Mouse (Mus musculus) spleen, embryonic (tissue): ENCODE measurements at regions not wholly inside any gene's neighbourhood (a gene's known extent, or its start where the extent isn't known, plus 50 kb on each side); places are given as distances from the start of the nearest gene placed in this dataset.

Experiments
- CTCF ChIA-PET: fragments of 350-600 bp; sonication (Branson Sonifier 250); formaldehyde crosslinking; loops from one replicate; lab custom pipeline; 2022; lab: Charles Lee

GRCm38 (mm10) chr6:35458250-35458649, 81.4 kb downstream of the Mtpn start:
- CTCF ChIA-PET = no interaction called here

- CTCF ChIA-PET = interaction anchor here (0.6 kb wide), 1 partner anchor 43 kb away, joined by 3 read pairs; no protein-coding TSS in a partner anchor
Observed at GRCm38 (mm10) chr6:35445007-35445406, 94.7 kb downstream of the Mtpn start.

DNA sequence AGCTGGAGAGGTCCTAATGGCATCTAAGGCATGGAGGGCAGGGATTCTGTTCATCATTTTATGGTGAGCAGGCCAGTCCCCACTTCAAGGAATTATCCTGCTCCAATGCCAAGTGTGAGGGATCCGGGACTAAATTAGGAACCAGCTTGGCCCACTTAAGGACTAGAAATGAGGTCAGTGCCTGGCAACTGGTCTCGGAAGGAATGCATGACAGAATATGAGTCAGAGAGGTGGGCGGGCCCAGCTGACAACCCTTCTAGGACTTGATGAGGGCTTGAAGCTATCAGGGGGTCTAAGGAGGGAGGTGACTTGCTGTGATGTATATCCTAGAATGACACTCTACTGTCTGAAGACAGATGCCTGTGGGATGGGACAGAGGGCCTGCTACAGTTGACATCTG, 100.4 kb upstream of the Fam180a start:
- CTCF ChIA-PET = no interaction called here

- CTCF ChIA-PET = no interaction called here
Observed at GRCm38 (mm10) chr6:35424521-35424920, 98.6 kb upstream of the Fam180a start.

DNA sequence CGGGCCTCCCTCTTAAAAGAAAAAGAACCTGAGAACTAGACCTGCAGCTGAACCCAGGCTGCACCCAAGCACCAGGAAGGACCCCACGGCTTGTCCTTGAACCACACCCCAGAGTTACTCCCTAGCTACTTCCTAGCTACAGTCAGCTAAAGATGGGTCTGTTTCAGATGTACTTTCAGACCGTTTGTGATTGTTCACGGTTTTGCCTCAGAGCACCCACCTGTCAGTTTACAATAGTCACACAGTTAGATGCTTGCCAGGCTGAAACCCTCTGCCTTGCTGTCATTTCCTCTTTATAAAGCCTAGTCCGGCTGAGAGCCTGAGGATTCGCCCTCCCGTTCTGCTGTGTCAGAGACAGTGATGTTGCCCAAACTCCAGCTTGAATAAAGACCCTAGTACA, 95.0 kb upstream of the Fam180a start:
- CTCF ChIA-PET = no interaction called here

GRCm38 (mm10) chr6:35405044-35405443, 79.1 kb upstream of the Fam180a start:
- CTCF ChIA-PET = no interaction called here

- CTCF ChIA-PET = no interaction called here
Observed at GRCm38 (mm10) chr6:35403341-35403910, 77.5 kb upstream of the Fam180a start.

- CTCF ChIA-PET = no interaction called here
Observed at GRCm38 (mm10) chr6:35395726-35396125, 69.8 kb upstream of the Fam180a start.

DNA sequence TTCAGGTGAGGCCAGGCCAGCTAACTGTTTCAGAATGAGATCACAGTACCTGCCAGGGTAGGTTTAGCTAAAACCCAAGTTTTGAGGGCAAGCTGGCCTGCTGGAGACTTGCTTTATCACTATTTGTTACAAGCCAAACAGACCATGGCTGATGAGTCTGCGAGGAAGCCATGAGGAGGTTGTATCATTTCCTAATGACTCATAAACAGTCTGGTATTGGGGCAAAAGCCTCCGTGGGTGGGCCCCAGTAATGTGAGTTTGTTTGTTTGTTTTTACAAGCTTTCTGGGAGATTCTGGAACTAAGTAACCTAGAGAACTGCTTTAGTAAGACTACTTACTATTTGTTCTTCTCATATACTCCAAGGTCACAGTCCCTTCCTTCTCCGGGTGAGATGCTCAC, 62.9 kb upstream of the Fam180a start:
- CTCF ChIA-PET = no interaction called here

DNA sequence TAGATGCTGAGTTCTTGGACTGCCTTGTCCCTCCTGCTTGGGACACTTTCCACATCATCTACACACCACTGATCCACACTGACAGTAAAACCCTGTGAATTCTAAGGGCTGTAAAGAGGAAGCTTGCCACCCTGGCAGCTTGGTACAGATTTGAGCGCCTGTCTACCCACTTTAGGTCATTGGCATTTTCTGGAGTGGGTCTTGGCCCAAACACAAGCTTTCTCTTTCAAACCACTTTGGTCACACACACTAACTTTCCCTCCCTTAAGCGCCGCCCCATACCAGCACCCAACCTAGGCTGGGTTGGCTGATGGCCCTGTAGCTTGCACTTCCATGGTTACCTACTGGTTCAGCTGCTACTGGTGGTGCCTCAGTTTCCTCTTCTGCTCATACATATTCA, 55.6 kb upstream of the Fam180a start:
- CTCF ChIA-PET = interaction anchor here (1.1 to 1.6 kb wide), 2 partner anchors 186 to 187 kb away, joined by 3 to 7 read pairs; no protein-coding TSS in a partner anchor

GRCm38 (mm10) chr6:35380721-35381466, 55.0 kb upstream of the Fam180a start:
- CTCF ChIA-PET = interaction anchor here (0.6 to 1.6 kb wide), 3 partner anchors 186 to 993 kb away, joined by 3 to 7 read pairs (median 6); no protein-coding TSS in a partner anchor

- CTCF ChIA-PET = interaction anchor here (0.6 to 1.1 kb wide), 3 partner anchors 120 to 895 kb away, joined by 3 to 5 read pairs (median 3); no protein-coding TSS in a partner anchor
Observed at GRCm38 (mm10) chr6:35379890-35380289, 53.9 kb upstream of the Fam180a start.

DNA sequence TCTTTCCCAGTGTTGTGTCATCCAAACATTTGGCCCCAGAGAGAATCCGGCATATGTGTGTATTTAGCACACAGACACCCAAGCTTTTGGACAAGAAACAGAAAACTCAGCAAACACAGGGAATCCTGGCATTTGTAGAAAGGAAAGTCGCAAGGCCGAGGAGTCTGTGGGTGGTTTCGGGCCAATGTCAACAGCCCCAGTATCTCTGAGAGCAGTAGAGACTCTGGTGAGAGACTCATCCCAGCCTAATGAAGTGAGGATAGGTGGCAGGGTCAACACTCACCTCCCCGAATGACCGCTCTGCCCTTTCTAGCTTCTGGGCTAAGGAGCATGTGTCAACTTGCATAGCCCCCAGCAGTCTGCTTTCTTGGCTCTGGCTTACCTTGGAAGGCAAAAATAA, 52.9 kb upstream of the Fam180a start:
- CTCF ChIA-PET = interaction anchor here (1.1 kb wide), 1 partner anchor 188 kb away, joined by 5 read pairs; no protein-coding TSS in a partner anchor

- CTCF ChIA-PET = no interaction called here
Observed at GRCm38 (mm10) chr6:35377535-35377934, 51.6 kb upstream of the Fam180a start.

GRCm38 (mm10) chr6:35376526-35376925, 50.6 kb upstream of the Fam180a start:
- CTCF ChIA-PET = no interaction called here
